Mouse (Mus musculus) c-Kit-positive CD71-negative TER-119-negative erythroid progenitor cells, embryonic 14.5 days (primary cell): ENCODE data around the gene Fam43a.

Experiments used
- DNase-seq: peaks from one replicate; pipeline ENCODE4 v3.0.0-alpha.2; 2013; ENCODE audit warnings: low read depth

Fam43a gene

DNA sequence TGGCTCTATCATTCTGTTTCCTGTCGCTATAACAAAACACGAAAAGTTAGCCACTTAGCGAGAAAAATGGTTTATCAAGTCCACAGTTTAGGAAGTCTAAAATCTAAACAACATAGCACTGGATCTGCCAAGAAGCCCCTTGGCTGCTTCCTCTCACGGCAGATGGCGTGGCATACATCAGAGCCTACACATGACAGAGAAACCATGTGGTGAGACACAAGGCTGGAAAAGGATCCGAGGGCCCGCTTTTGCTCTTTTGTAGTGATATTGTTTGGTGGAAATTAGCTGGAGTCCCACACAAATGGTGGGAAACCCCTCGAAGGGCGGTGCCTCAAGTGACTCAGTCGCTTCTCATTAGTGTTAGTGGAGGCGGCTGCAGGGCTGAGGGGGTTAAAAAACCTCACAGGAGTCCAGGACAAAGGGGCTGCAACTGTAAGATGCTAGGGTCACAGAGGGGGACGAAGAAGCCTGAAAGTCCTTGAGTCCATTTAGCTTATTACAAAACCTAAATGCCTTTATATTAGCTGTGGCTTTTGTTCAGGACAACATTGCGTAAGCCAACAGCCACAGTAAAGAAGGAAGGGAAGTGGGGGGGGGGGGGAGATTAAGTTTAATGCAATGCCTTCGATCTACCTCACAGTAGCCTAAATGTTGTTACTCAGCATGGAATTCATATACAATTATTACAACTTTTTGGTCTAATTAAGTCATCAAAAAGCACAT, 3.5 kb upstream of the Fam43a start:
- no peak for DNase-seq

DNA sequence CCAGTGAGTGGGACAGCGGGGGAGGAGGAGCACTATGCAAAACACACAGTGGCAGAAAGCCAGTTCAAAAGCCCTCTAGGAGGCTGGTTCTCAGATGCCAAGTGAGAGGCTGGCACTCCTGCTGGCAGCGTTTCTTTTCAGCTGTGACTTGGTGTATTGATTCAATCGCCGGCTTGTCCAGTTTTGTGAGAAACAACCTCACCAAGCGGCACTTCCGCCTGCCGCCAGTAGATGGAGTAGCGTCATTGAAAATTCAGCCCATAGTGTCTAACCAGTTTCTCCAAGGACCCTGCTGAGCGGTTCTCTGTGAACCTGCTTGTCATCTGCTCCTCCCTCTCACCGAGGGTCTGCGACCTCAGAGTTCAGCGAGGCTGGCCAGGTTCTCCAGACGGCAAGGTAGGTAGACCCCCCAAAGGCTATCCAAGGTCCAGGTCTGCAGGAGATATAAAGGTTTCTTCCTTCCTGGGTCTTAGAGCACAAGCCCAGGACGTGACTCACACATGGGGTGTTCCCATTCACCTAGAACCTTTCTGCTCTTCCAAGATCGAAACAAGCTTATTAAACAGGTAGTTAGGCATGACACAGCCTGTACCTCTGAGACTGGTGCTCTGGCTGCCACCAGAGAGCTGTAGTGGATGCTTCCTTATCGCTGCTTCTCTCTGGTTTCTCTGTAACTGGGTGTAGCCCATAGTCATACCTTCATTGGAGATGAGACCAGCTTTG, 2.4 kb upstream of the Fam43a start:
- DNase-seq: peak; percentile 85

DNA sequence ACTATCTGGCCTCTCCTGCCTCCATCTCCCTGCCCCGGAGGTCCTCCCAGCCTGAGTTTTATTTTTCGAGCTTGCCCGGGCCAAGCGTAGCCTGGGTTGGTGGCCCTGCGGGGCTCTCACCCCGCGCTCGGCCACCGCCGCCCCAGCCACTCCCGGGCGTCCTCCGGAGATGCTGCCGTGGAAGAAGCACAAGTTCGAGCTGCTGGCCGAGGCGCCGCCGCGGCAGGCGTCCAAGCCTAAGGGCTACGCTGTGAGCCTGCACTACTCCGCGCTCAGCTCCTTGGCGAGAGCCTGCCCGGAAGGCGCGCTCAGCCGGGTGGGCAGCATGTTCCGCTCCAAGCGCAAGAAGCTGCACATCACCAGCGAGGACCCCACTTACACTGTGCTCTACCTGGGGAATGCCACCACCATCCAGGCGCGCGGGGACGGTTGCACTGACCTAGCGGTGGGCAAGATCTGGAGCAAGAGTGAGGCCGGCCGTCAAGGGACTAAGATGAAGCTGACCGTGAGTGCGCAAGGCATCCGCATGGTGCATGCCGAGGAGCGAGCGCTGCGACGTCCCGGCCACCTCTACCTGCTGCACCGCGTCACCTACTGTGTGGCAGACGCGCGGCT, 1.0 kb downstream of the Fam43a start:
- no peak for DNase-seq

DNA sequence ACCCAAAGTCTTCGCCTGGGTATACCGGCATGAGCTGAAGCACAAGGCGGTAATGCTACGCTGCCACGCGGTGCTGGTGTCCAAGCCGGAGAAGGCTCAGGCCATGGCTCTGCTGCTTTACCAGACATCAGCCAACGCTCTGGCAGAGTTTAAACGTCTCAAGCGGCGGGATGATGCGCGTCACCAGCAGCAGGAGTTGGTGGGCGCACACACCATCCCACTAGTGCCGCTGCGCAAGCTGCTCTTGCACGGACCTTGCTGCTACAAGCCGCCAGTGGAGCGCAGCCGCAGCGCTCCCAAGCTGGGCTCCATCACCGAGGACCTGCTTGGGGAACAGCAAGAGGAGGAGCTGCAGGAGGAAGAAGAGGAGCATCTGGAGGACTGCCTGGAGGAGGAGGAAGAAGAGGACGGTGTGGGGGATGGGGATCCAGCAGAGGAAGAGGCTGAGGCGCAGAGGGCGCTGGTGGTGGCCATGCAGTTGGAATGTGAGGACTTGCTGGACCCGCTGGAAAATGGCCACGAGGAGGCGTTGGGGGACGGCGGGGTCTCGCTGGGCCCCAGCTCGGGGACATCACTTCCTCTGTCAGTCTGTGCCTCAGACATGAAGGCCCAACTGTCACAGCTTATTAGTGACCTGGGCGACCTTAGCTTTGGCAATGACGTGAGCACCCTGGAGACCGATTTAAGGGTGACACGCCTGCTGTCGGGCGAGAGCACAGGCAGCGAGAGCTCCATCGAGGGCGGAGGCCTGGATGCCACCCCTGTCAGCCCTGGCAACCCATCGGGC, 1.7 kb downstream of the Fam43a start:
- no peak for DNase-seq

DNA sequence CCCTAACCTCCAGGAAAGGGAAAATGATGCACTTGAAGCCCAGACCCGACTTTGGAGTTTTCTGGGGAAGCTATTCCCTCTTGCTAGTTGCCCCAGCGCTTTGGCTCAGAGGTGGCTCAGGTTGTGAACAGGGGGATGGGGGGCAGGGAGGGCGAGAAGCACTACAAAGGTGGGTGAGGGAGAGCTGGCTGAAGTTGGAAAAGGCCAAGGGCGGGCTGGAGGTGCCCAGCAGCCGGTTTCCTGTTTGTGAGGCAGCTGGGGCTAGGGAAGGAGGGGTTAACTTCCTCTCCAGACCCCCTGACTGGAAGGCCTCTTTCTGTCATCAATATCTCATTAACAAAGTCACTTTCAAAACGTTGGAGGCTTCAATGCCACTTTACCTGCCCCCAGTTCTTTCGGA, 2.4 kb downstream of the Fam43a start:
- DNase-seq: no peak

DNA sequence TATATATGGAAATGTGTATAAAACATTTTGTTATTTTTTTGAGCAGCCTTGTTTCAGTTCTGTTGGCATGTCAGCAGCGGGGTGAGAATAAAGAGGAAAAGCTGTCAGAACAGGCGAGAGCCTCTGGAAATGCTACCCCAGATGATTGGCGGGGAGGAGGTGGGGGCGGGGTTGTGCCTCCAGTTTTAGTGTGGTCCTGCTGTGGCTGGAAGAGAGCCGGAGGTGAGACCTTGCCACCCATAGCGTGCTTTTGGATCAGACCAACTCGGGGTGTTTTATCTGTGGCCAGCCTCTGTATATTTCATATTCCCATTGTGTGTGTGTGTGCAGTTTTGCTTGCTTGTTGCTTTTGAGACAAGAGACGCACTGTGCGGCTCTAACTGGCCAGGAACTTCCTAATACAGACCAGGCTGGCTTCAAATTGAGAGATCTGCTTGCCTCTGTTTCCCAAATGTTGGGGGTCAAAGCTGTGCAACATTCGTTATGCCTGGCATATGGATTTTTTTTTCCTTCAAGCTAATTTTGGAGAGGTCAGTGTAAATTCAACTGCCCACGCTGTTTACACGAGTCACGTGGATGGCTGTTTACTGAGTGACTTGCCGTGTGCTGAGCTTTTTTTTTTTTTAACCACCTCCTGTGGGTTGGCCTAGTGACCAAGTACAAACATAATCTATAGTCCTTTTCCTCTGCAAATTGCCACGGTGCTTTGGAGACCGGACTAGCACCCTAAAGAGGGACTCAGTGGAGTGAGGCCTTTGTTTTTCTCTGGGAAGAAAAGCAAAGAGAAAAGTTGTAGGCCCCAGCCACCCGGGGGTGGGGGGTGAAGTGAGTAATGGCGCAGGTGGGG, 3.4 kb downstream of the Fam43a start:
- DNase-seq: no peak

DNA sequence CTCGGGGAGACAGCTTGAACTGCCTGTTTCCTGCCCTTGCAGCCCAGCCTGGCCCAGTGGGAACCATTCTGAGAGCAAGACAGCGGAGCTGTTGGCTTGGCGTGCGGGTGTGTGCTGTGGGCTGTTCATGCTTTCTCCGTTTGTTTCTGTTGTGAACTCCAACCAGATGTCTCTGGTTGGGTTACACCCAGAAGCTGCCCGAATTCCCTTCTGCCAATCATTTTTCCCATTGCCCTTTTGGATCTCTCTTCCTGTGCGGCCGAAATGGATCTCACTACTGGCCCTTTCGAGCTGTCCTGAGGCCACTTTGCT, 4.0 kb downstream of the Fam43a start:
- no peak for DNase-seq

DNA sequence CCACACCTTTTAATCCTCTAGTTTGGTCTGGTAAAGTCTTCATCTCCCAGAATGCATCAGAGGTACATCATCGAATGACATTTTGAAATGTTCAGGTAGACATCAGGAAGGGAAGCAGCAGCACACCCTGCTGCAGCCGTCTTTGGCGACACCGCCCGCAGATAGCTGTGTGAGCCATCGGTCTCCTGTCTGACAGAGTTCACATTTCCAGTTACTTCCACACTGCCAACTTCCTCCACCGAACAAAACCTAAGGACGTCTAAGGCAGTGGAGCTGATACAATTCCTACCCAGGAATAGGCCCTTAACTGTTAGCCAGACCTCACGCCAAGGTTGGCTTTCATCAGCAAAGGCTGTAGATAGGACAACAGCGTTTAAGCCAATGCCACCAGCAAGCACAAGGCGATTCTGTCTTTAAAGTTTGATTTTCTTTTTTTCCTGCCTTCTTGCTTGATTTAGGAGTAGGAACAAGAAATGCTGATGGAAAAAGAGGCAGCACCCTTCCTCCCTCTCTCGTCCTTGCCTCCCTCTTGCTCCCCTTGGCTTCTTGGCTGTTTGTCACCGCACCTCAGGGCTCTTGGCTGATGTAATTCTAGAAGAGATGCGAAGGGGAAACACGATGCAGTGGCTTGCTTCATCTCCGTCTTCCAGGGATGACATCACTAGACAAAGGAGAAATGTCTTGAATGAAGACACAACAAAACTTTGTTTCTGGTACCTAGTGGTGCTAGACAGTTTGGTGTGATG, 4.7 kb downstream of the Fam43a start:
- no peak for DNase-seq

DNA sequence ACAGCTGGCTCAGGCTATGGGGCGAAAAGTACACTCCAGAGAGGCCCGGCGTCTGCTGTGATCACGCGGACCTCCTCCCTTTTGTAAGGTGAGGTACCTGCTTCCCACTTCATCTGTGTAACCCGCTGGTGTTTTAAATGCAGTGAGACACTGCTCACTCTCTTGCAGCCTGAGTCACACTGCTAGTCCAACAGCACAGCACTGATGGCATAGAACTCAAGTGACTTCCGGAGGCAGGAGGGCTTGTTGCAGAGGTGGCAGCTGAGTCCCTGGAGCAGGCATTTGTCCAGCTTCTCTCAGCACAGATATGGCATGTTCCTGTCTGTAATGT, 5.2 kb downstream of the Fam43a start:
- DNase-seq: no peak

DNA sequence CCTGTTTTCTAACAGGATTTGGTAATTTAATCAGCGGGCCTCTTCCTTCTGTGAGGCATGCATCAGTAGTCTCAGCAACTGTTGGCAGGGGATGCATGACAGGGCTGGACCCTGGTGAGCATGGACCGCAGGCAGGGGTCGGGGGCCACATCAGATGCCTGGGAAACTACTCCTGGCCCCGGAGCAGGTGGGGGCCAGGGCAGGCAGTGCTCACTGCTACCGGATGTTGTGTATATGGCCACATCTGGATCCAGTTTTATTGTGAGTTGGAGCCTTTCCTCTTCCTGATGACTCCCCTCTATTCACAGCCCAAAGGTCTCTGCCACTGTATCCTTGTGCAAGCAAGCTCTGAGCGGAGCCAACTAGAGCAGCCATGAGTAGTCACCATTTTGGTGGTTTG, 6.0 kb downstream of the Fam43a start:
- no peak for DNase-seq

DNA sequence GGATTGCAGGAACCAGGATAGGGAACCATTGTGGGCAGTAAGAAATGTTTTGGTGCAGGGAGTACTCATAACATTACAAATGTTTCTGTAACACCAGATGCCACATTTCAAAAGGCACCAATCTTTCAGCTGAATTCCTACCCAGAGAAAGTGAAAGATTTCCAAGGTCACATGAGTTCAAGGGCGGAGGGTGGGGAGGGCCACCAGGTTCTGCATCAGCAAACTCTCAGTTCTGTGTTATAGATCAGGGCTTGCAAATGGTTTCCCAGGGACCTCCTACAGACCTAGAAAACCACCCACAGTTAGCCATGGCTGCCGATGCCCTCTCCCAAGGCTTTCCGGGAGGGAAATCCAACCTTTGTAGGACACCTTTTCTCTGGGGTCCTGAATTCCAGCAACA, 8.3 kb downstream of the Fam43a start:
- DNase-seq: no peak

DNA sequence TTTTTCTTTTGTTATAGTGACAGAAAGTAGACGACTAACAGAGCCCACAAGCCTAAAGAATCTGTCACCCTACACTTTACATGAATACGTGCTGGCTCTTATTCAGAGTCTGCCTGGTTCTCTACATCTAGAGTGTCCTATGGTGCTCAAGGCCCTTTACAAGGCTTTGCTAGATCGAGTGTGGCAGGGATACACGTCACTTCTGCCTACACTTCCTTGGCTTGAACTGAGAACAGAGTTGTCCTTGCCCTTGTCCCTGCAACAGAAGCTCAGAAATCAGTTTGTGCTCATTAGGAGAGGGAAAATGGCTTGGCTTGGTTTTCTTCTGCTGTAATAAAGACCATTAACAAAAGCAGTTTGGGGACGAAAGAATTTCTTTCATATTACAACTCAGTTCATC, 11.8 kb downstream of the Fam43a start:
- DNase-seq: no peak

DNA sequence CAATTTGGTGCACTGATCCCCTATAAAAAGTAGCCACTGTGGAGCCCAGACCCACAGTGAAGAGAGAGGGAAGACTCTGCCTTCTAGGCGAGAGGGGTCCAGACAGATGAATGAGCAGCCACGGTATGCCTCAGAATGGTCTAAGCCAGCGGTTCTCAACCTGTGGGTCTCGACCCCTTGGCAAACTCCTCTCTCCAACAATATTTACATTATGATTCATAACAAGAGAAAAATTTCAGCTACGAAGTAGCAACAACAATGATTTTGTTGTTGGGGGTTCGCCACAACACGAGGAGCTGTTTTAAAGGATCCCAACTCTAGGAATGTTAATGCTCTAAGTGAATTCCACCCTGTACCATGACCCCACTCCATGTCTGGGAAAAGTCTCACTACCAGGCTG, 13.6 kb downstream of the Fam43a start:
- DNase-seq: no peak

DNA sequence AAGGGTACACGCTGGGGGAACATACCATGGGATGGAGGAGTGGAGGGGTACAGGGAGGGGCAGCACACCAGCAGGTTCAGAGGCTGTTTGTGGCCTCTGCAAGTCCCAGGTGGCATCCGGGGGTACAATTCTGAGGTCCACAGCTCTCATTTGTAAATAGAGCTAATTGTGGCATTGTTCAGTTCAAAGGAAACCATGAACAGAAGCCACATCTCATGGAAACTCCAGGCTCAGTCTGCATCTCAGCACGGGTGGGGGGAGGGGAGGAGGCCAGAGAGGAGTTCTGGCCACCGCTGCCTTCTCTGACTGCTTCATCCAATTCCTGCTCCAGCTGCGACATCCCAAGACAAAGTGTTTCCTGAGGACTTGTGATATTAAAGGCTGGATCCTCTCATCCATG, 14.6 kb downstream of the Fam43a start:
- no peak for DNase-seq

DNA sequence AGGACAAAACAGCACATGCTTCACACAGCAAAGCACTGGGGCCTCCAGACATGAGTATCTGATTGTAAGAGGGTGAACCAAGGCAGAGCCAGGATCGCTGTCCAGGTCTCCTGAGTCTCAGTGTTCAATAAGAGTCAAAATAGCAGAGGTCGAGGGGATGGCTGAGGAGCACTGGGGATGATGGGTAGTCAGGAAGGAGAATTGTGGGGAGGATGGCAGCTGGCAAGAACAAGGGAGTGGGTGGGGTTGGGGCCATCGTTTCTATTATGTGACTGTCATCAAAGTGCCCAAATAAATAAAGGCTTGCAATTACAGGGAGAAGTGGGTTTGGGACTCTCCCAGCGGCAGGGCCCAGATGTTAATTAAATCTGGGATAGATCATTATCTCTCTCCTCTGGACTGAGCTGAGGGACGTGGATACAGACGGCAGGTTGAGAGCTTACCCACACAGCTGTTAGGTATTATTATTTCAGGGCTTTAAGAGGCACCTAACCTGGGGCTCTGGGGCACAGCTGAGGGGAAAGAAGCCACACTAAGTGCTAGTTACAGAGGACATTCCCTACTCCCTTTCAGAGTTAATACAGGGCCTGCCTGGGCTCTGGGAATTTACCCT, 15.3 kb downstream of the Fam43a start:
- DNase-seq: no peak

DNA sequence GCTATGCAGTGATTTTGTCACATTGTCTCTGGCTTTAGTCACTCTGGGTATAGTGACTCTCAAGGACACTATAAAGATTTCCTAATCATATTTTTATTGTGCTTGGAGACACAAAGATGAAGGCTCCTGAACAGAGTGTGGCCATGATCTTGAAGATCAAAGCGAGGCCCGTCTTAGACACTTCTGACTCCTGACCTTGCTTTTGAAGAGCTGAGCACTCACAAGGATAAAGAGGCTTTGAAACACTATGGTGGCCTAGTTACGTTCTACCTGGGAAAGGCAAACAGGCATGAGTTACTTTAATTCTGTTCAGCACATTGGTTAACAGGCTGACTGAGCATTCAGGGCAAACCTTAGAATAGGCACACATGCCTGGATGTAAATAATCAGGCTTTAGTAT, 16.8 kb downstream of the Fam43a start:
- no peak for DNase-seq

DNA sequence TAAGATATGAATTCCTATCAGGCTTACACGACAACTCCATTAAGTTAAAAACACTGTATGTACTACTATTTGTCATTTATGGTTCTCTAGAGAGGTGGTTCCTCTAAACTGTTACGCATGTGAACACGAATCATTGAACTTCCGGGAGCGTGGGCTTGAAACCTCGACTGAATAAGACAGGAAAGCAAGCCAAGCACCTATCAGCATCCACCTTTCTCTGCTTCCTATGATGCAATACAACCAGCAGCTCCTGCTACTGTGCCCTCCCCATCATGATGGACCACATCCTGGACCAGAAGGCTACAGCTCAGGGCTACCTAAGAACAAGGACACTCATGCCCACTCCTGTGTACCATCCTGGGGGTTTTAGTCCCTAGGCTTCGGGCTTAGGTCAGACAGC, 24.1 kb downstream of the Fam43a start:
- DNase-seq: no peak

DNA sequence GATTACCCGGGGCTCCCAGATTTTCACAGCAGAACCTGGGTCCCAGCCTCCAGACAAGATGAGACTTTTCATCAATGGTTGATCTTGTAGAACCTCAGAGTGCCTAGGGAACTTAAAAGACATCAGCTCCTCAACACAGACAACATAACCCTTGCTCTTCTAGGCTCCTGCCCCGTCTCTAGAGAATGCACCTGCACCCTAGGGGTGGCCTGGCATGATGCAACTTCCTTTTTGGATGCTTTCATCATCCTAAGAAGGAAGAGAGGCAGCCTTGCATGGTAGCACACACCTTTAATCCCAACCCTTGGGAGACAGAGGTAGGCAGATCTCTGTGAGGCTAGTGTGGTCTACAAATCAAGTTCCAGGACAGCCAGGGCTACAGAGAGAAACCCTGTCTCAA, 25.1 kb downstream of the Fam43a start:
- no peak for DNase-seq

DNA sequence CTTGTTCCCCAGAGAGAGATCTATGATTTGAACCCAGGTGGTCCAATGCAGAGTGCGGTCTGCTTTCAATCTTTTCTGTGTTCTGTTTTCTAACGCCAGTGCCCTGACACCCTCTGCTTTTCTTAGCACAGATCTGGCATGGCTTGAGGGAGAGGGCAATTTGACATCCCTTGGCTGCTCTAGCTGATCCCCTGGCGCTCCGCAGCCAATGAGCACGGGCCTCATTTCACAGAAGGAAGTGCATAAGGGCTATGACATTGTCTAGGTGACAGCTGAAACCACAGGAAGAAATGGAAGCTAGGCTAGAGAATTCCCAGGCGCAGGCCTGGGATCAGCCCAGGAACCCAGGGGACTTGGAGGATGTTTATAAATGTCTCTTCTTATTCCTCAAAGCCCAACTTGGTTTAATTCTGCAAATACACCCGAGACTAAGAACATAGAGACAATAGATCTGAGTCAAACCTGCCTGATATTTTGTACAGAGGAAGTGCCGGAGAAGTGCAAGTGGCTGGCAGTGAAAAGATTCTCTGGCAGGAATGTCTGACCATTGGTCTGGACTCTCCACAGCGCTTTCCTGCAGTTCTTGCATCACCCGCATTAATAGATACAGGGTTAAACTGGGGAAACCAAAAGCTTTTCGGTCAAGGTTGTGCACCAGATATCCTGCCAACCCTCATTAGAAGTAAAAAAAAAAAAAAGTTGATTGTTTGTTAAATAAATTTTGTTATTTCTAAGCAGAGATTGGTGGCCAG, 28.2 kb downstream of the Fam43a start:
- no peak for DNase-seq

DNA sequence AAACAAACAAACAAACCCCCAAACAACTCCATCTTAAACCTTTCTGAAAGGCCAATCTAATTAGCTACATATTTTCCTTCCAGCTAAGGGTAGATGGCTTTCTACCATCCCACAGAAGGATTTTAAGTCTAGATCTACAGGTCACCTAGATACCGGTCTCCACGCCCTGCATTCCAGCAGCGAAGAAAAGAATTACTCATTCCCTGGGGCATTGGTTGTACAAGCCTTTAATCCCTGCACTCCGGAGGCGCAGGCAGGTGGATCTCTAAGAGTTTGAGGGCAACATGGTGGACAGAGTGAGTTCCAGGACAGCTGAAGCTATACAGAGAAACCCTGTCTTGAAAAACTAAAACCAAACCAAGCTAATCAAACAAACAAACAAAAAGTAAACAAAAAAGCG, 28.9 kb downstream of the Fam43a start:
- DNase-seq: no peak
